Mouse (Mus musculus) embryonic facial prominence, embryonic 15.5 days (tissue): ENCODE data around the gene Nudt16. TPM values are rescaled to one million over a fixed set of nuclear protein-coding genes. Genes with fewer than 3 reads are reported as not detected.
"Not testable (repeated sequence)": the region's sequence is repeated elsewhere in the genome, so short reads cannot be mapped to it uniquely, and the experiment has no call there.

ENCODE experiments used
- ATAC-seq: fragments of 200-750 bp; cut with Nextera tagmentation; 2 replicates; pipeline ENCODE4 v1.8.0; 2017; ENCODE audit warnings: low read depth, moderate TSS enrichment; ENCODE audit not compliant: insufficient number of reproducible peaks, low FRiP score, low TSS enrichment
- H3K27ac ChIP-seq: fragments of 300-500 bp; sonication (generic); replicated peaks from 2 replicates; pipeline ENCODE4 v1.5.1; 2015; ENCODE audit warnings: mild to moderate bottlenecking, inconsistent platforms
- H3K27me3 ChIP-seq: fragments of 300-500 bp; sonication (generic); 2 replicates; pipeline ENCODE4 v1.6.1; 2015; ENCODE audit warnings: inconsistent platforms
- H3K36me3 ChIP-seq: fragments of 300-500 bp; sonication (generic); 2 replicates; pipeline ENCODE4 v1.6.1; 2015; ENCODE audit warnings: mild to moderate bottlenecking, inconsistent platforms
- H3K4me1 ChIP-seq: fragments of 300-500 bp; sonication (generic); 2 replicates; pipeline ENCODE4 v1.6.1; 2015; ENCODE audit warnings: inconsistent platforms
- H3K4me2 ChIP-seq: fragments of 300-500 bp; sonication (generic); replicated peaks from 2 replicates; pipeline ENCODE4 v1.6.1; 2015; ENCODE audit warnings: mild to moderate bottlenecking, inconsistent platforms
- H3K4me3 ChIP-seq: fragments of 300-500 bp; sonication (generic); replicated peaks from 2 replicates; pipeline ENCODE4 v1.5.1; 2015; ENCODE audit warnings: mild to moderate bottlenecking, inconsistent platforms
- H3K9ac ChIP-seq: fragments of 300-500 bp; sonication (generic); 2 replicates; pipeline ENCODE4 v1.6.1; 2015; ENCODE audit warnings: inconsistent platforms
- H3K9me3 ChIP-seq: fragments of 300-500 bp; sonication (generic); replicated peaks from 2 replicates; pipeline ENCODE4 v1.6.1; 2016; ENCODE audit warnings: inconsistent platforms
- WGBS: fragments of 180-500 bp; shearing (Covaris S2); methylation state at CpG from one replicate; pipeline ENCODE4 v1.1.7; 2015; 5-methylcytosine and 5-hydroxymethylcytosine counted together
- polyA plus RNA-seq: library from polyadenylated mRNA; unstranded; fragments of >200 nt; fragmentation: Nextera tagmentation; extraction: Ambion mirVana; gene quantifications from 2 replicates; pipeline ENCODE4 v1.2.1, GENCODE M21; 2015

Gene Nudt16
- polyA plus RNA-seq: 16.3 TPM in 2 replicates

- no peaks in the 10 kb centered on the region for H3K9me3 ChIP-seq
- H3K4me1 ChIP-seq: peaks cover 14% of the 10 kb centered on the region
- no peaks in the 10 kb centered on the region for H3K27me3 ChIP-seq
- peak within 1 kb of the TSS; percentile 74 for H3K4me3 ChIP-seq
- WGBS: under 1% methylated on average over 60 of the region's 60 CpGs
- ATAC-seq: peak; percentile 93
- peak within 1 kb of the TSS; percentile 78 for H3K27ac ChIP-seq
- no peaks in the 10 kb centered on the region for H3K36me3 ChIP-seq
- peak within 1 kb of the TSS; percentile 67 for H3K9ac ChIP-seq
- peak within 1 kb of the TSS; percentile 86 for H3K4me2 ChIP-seq
Observed at GRCm38 (mm10) chr9:105131253-105132001, at the start of gene Nudt16. Gene Nudt16, minus strand, starts transcription at chr9:105131824.

- WGBS: 74% methylated on average over 6 of the region's 6 CpGs
- H3K4me2 ChIP-seq: no peak within 1 kb of the TSS
- no peak for ATAC-seq
- H3K4me3 ChIP-seq: no peak within 1 kb of the TSS
- H3K9me3 ChIP-seq: no peaks in the 10 kb centered on the region
- H3K27me3 ChIP-seq: no peaks in the 10 kb centered on the region
- no peaks in the 10 kb centered on the region for H3K36me3 ChIP-seq
- H3K9ac ChIP-seq: no peak within 1 kb of the TSS
- no peaks in the 10 kb centered on the region for H3K4me1 ChIP-seq
- H3K27ac ChIP-seq: no peak within 1 kb of the TSS
Observed at GRCm38 (mm10) chr9:105144992-105145391, 13.4 kb upstream of the Nudt16 start, which contains the start of gene 1700080E11Rik. Gene 1700080E11Rik, minus strand, starts transcription at chr9:105145092.

GRCm38 (mm10) chr9:105139204-105139603 is 7.6 kb upstream of the Nudt16 start:
- no peak overlapping the region for H3K27ac ChIP-seq
- ATAC-seq: no peak
- WGBS: 77% methylated on average over 6 of the region's 6 CpGs
- H3K9me3 ChIP-seq: no peaks in the 10 kb centered on the region
- no peak overlapping the region for H3K9ac ChIP-seq
- H3K36me3 ChIP-seq: no peaks in the 10 kb centered on the region
- H3K4me3 ChIP-seq: no peak overlapping the region
- H3K27me3 ChIP-seq: no peaks in the 10 kb centered on the region
- H3K4me2 ChIP-seq: no peak overlapping the region
- H3K4me1 ChIP-seq: no peaks in the 10 kb centered on the region

GRCm38 (mm10) chr9:105136404-105136803 is 4.8 kb upstream of the Nudt16 start:
- Histone ChIP-seq H3K27ac (no peak overlapping the region), H3K4me2 (no peak overlapping the region), H3K4me3 (no peak overlapping the region), H3K9me3 (no peaks in the 10 kb centered on the region), H3K9ac (no peak overlapping the region), H3K4me1 (peaks cover 5% of the 10 kb centered on the region; the same call in 1 of the 2 replicates), H3K36me3 (no peaks in the 10 kb centered on the region), H3K27me3 (no peaks in the 10 kb centered on the region)
- 28% methylated on average over 1 of the region's 1 CpGs for WGBS
- ATAC-seq: no peak

- Histone ChIP-seq H3K27me3 (no peaks in the 10 kb centered on the region), H3K36me3 (no peaks in the 10 kb centered on the region), H3K9ac (no peak overlapping the region), H3K4me2 (no peak overlapping the region), H3K9me3 (no peaks in the 10 kb centered on the region), H3K4me1 (peaks cover 14% of the 10 kb centered on the region), H3K4me3 (no peak overlapping the region), H3K27ac (no peak overlapping the region)
- no peak for ATAC-seq
- 81% methylated on average over 5 of the region's 5 CpGs for WGBS
Observed at GRCm38 (mm10) chr9:105134536-105134935, 2.9 kb upstream of the Nudt16 start.

- peak overlapping the region; percentile 86 for H3K4me2 ChIP-seq
- no peaks in the 10 kb centered on the region for H3K36me3 ChIP-seq
- ATAC-seq: no peak
- H3K4me1 ChIP-seq: peaks cover 14% of the 10 kb centered on the region
- no peaks in the 10 kb centered on the region for H3K9me3 ChIP-seq
- H3K9ac ChIP-seq: 0 out of 2 replicates have a peak overlapping the region, but pooled peaks have one; percentile 67
- WGBS: 23% methylated on average over 5 of the region's 5 CpGs
- H3K27ac ChIP-seq: no peak overlapping the region
- H3K27me3 ChIP-seq: no peaks in the 10 kb centered on the region
- peak overlapping the region; percentile 74 for H3K4me3 ChIP-seq
Observed at GRCm38 (mm10) chr9:105132002-105132367, 361 bp upstream of the Nudt16 start.

GRCm38 (mm10) chr9:105130331-105130730 is 1.3 kb downstream of the Nudt16 start:
- Histone ChIP-seq H3K27me3 (no peaks in the 10 kb centered on the region), H3K27ac (no peak overlapping the region), H3K9ac (no peak overlapping the region), H3K4me1 (peaks cover 14% of the 10 kb centered on the region), H3K36me3 (no peaks in the 10 kb centered on the region), H3K9me3 (no peaks in the 10 kb centered on the region), H3K4me2 (no peak overlapping the region; the same call in 1 of the 2 replicates), H3K4me3 (no peak overlapping the region)
- ATAC-seq: no peak
- WGBS: 96% methylated on average over 8 of the region's 8 CpGs

- WGBS: 93% methylated on average over 3 of the region's 3 CpGs
- H3K4me1 ChIP-seq, H3K4me3 ChIP-seq, ATAC-seq, H3K9me3 ChIP-seq, H3K4me2 ChIP-seq, H3K27ac ChIP-seq, H3K9ac ChIP-seq, H3K36me3 ChIP-seq, H3K27me3 ChIP-seq: not testable (repeated sequence)
Observed at GRCm38 (mm10) chr9:105125206-105125605, 6.4 kb downstream of the Nudt16 start.

GRCm38 (mm10) chr9:105103893-105104292 is 27.7 kb downstream of the Nudt16 start:
- Histone ChIP-seq H3K4me1 (no peaks in the 10 kb centered on the region), H3K27ac (no peak overlapping the region), H3K9me3 (no peaks in the 10 kb centered on the region), H3K4me3 (no peak overlapping the region), H3K4me2 (no peak overlapping the region), H3K36me3 (no peaks in the 10 kb centered on the region), H3K27me3 (no peaks in the 10 kb centered on the region), H3K9ac (no peak overlapping the region)
- 73% methylated on average over 5 of the region's 5 CpGs for WGBS
- no peak for ATAC-seq

GRCm38 (mm10) chr9:105101911-105102310 is 29.7 kb downstream of the Nudt16 start:
- 39% methylated on average over 1 of the region's 1 CpGs for WGBS

GRCm38 (mm10) chr9:105100807-105101570 is 30.6 kb downstream of the Nudt16 start:
- Histone ChIP-seq H3K9ac (no peak overlapping the region), H3K36me3 (no peaks in the 10 kb centered on the region), H3K27ac (no peak overlapping the region), H3K4me1 (no peaks in the 10 kb centered on the region), H3K27me3 (no peaks in the 10 kb centered on the region), H3K4me3 (no peak overlapping the region), H3K9me3 (no peaks in the 10 kb centered on the region), H3K4me2 (no peak overlapping the region)
- no peak for ATAC-seq
- WGBS: 34% methylated on average over 15 of the region's 15 CpGs

More at GRCm38 (mm10) chr9:105101911-105102310, 29.7 kb downstream of the Nudt16 start:
- Histone ChIP-seq H3K4me1 (no peaks in the 10 kb centered on the region), H3K36me3 (no peaks in the 10 kb centered on the region), H3K9ac (no peak overlapping the region), H3K4me2 (no peak overlapping the region), H3K4me3 (no peak overlapping the region), H3K27me3 (no peaks in the 10 kb centered on the region), H3K27ac (no peak overlapping the region), H3K9me3 (no peaks in the 10 kb centered on the region)
- ATAC-seq: no peak
